Mouse (Mus musculus) megakaryocyte-erythroid progenitor cell, adult 5-6 weeks (primary cell): ENCODE results near the gene Ppp1r14c. TPM values are rescaled to one million over a fixed set of nuclear protein-coding genes. Genes with fewer than 3 reads are reported as not detected.
"Not testable (repeated sequence)": the region's sequence is repeated elsewhere in the genome, so short reads cannot be mapped to it uniquely, and the experiment has no call there.

Experiments used
- ATAC-seq: replicated peaks from 2 replicates; pipeline ENCODE4 v1.8.0; 2016; ENCODE audit warnings: mild to moderate bottlenecking, inconsistent platforms; ENCODE audit not compliant: severe bottlenecking, poor library complexity, low FRiP score, low TSS enrichment
- total RNA-seq, 2 experiments: library from RNA; stranded (forward) in 1 of 2; stranded (reverse) in 1 of 2; fragments of 200-1000, 215-1000 nt in 1 of 2; fragments of >200 nt in 1 of 2; fragmentation: Nextera tagmentation in 1 of 2; gene quantifications; 2 replicates each; pipeline ENCODE4 v1.2.3; 2014 to 2017

The Ppp1r14c gene
- total RNA-seq, 2 experiments from 2014 or later = not detected

- no peak for ATAC-seq
Observed at GRCm38 (mm10) chr10:3452822-3453475, 87.1 kb downstream of the Ppp1r14c start.

GRCm38 (mm10) chr10:3458686-3459085 lies 92.8 kb downstream of the Ppp1r14c start:
- no peak for ATAC-seq

- ATAC-seq = no peak
Observed at GRCm38 (mm10) chr10:3460841-3461240, 95.0 kb downstream of the Ppp1r14c start.

GRCm38 (mm10) chr10:3466135-3466626 lies 100.3 kb downstream of the Ppp1r14c start:
- ATAC-seq = no peak

GRCm38 (mm10) chr10:3468590-3468989 lies 102.7 kb downstream of the Ppp1r14c start:
- ATAC-seq = no peak

- ATAC-seq = no peak
Observed at GRCm38 (mm10) chr10:3476611-3477010, 110.8 kb downstream of the Ppp1r14c start.

- no peak for ATAC-seq
Observed at GRCm38 (mm10) chr10:3479772-3480171, 113.9 kb downstream of the Ppp1r14c start.

- no peak for ATAC-seq
Observed at GRCm38 (mm10) chr10:3490052-3490451, 124.2 kb downstream of the Ppp1r14c start.

GRCm38 (mm10) chr10:3496791-3497190 lies 130.9 kb downstream of the Ppp1r14c start:
- ATAC-seq = no peak

GRCm38 (mm10) chr10:3500846-3501245 lies 135.0 kb downstream of the Ppp1r14c start:
- not testable (repeated sequence) for ATAC-seq

GRCm38 (mm10) chr10:3507484-3508221 lies 141.8 kb downstream of the Ppp1r14c start:
- no peak; the same call in 1 of the 2 replicates for ATAC-seq

- ATAC-seq = no peak
Observed at GRCm38 (mm10) chr10:3508222-3508588, 142.3 kb downstream of the Ppp1r14c start.

GRCm38 (mm10) chr10:3508746-3509145 lies 142.9 kb downstream of the Ppp1r14c start:
- no peak for ATAC-seq

- ATAC-seq = no peak
Observed at GRCm38 (mm10) chr10:3509663-3510277, 143.9 kb downstream of the Ppp1r14c start.

- ATAC-seq = no peak
Observed at GRCm38 (mm10) chr10:3510486-3510885, 144.6 kb downstream of the Ppp1r14c start.

GRCm38 (mm10) chr10:3511401-3511800 lies 145.5 kb downstream of the Ppp1r14c start:
- ATAC-seq = no peak

GRCm38 (mm10) chr10:3512620-3513305 lies 146.9 kb downstream of the Ppp1r14c start:
- no peak for ATAC-seq

- ATAC-seq = no peak
Observed at GRCm38 (mm10) chr10:3513947-3514346, 148.1 kb downstream of the Ppp1r14c start.
